Mouse (Mus musculus) mesoderm, embryonic 11.5 days (tissue): ENCODE results near the gene Pnkd.
"Not testable (repeated sequence)": the region's sequence is repeated elsewhere in the genome, so short reads cannot be mapped to it uniquely, and the experiment has no call there.

ENCODE experiments used
- DNase-seq: peaks from one replicate; pipeline ENCODE4 v3.0.0-alpha.2; 2012; ENCODE audit warnings: low read depth, low spot score

Pnkd gene

DNA sequence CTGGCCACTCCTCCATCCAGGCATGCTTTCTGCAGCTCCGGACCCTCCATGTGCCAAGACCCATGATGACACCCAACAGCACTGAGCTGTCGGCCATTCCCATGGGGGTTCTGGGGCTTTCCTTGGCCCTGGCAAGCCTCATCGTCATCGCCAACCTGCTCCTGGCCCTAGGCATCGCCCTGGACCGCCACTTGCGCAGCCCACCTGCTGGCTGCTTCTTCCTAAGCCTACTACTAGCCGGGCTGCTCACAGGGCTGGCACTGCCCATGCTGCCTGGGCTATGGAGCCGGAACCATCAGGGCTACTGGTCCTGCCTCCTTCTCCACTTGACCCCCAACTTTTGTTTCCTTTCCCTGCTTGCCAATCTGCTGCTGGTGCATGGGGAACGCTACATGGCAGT, 6.2 kb upstream of the Pnkd start, which contains the start of gene Gpbar1:
Gene Gpbar1, plus strand, starts transcription at position 13 of the 400 bp plus-strand sequence.
- no peak for DNase-seq

DNA sequence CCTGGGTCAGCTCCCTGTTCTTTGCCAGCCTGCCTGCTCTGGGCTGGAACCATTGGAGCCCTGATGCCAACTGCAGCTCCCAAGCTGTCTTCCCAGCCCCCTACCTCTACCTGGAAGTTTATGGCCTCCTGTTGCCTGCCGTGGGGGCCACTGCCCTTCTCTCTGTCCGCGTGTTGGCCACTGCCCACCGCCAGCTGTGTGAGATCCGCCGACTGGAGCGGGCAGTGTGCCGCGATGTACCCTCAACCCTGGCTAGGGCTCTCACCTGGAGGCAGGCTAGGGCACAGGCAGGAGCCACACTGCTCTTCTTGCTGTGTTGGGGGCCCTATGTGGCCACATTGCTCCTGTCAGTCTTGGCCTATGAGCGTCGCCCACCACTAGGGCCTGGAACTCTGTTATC, 5.7 kb upstream of the Pnkd start:
- DNase-seq: no peak

DNA sequence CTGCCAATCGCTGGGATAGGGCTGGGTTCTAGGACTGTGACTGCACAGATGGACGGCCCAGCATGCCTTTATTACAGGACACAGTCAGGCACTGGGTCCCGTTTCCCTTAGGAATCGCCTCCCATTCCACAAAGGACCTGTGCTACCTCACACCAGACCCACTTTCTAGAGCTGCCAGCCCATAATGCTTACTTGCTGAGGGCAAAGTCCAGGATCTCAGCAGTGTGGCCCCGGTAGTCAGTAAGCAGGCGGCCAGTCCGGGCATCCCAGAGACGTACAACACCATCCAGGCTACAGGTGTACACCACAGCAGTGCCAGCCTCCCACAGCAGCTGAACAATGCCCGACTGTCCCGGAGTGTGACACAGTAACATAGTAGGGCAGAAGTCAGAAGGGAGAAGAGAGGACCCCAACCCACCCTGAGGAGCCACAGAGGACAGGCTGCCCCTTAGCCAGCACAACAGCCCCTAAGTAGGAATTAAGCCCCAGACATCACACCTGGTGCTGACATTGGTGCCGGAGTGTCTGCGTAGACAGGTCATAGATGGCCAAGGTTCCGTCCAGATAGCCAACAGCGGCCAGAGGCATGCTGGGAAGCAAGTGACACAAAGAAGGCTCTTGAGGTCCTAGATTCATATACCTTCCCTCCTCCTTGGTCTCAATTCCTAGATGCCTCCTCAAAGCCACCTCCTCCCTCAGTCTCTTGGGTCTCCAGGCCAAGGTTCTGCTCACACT, 4.0 kb upstream of the Pnkd start:
- no peak for DNase-seq

DNA sequence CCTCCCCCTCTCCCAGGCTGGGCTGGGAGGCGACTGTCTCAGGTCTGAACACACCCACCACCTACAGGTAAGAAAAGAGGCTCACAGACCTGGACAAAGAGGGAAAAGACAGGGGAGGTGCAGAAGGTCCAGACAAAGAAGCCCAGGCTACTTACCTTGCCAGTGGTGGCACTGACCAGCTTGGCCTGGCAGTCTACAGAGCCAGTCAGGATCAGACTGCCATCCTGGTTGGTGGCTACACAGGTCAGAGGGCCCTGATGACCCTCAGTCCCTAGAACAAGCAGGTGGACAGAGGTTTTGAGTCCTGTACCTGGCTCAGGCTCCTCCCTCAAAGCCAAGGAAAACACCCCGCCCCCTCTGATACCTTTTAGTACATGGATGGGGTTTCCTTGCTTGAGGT, 3.4 kb upstream of the Pnkd start:
- no peak for DNase-seq

DNA sequence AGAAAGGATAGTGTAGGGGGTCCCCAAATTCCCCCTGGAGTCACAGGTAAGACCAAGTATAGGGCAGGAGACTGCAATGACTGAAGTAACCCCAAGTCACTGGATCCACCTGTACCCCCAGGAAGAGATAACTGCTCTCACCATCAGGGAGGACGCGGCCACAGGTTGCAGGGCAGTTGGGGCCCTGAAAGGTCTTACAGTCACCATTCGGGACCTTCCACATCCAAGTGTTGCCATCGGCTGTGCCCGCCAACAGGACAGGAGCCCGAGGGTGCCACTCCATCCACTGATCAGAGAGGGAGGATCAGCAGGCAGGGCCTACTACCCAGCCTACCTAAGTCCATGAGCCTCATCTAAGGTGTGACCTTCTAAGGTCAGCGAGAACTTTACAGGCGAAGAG, 2.8 kb upstream of the Pnkd start:
- DNase-seq: no peak

DNA sequence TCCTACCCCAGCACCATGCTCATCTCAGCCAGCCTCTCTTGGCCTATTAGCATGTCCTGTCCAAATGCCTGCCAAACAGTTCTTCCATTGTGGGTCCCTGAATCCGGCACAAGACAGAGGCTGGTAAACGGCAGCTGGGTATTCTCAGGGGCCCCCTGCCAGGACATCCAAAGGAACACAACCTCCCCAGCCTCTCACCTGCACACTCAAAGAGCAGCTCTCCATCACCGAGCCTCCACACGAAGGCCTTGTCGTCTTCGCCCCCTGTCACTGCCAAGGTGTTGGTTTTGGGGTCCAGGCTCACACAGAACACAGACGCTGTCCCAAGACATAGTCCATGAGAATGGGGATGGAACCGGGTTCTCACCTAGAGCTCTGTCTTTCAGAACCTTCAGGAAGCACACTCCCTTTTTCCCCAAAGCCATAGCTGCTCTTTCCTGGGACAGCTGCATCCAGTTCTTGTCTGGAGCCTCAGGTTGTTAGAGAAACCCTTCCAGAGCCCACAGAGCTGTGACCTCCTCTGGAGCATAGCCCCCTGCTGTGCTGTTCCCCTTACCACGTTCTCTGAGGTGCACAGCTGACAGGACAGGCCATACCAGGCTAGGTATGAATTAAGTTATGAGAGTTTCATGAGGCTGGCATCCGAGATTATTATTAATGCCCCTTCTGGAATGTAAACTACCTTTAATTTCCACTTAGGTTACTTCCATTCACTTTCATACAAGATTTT, 1.7 kb upstream of the Pnkd start:
- DNase-seq: no peak

DNA sequence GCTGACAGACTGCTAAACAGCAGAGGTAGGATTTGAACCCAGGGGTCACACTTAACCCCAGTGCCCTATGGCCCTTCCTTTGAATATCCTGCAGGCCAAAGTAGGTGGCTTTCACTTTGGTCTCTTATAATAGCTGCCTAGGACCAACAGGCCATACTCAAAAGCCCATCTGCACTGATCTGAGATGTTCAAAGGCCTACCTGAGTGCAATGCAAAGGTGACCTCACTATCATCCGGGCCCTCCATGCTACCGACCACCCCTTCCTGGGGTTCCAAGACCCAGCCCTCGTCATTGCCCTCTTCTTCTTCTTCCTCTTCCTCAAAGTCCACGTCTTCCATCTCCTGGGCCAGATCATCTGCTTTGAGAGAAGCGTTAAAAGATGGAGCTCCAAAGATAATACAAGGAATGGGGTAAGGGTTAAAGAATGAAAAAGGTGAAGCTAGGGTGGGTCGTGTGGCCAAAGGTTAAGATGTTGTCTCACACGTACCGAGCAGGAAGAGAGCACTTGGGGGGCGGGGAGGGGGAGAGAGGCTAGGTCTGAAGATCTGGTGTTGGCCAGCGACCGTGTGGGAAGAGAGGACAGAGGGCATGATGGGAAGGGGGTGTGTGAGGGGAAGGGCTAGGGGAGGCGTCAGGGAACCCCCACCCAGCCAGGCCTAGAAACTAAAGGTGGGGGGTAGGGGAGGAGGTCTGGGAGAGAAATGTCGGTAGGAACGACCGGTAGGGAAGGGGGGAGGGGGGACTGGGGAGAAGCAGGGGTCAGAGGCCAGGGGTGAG, 855 bp upstream of the Pnkd start:
- peak; percentile 53 for DNase-seq

DNA sequence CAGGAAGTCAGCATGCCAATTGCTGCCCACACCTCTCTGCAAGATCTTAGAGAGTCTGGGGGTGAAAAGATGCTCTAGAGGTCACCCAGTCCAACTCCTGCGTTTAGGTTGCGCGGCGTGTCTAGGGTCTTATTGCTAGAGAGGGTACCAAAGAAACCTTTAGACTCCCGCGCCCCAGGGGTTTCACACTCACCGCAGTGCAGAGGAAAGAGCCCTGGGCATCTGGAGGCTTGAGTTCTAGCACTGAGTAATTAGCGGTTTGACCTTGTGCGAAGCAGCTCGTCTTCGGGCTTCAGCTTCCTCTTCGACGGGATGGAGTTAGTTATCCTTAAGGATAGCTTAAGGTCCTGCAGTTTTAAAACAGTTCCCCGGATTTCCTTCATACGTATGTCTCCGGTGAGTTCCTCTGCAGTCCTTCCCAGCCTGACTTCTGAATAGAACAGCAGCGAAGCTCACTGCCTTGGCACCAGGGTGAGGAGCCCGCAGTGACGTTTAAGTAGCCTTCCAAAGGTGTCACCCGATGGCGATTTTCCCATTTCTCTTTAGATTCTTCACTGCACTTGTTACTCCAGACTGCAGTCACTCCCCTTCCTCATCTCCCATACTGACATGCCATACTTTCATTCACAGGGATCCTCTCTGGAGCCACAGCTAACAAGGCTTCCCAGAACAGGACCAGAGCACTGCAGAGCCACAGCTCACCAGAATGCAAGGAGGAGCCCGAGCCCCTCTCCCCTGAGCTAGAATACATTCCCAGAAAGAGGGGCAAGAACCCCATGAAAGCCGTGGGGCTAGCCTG, 681 bp downstream of the Pnkd start:
- no peak for DNase-seq

DNA sequence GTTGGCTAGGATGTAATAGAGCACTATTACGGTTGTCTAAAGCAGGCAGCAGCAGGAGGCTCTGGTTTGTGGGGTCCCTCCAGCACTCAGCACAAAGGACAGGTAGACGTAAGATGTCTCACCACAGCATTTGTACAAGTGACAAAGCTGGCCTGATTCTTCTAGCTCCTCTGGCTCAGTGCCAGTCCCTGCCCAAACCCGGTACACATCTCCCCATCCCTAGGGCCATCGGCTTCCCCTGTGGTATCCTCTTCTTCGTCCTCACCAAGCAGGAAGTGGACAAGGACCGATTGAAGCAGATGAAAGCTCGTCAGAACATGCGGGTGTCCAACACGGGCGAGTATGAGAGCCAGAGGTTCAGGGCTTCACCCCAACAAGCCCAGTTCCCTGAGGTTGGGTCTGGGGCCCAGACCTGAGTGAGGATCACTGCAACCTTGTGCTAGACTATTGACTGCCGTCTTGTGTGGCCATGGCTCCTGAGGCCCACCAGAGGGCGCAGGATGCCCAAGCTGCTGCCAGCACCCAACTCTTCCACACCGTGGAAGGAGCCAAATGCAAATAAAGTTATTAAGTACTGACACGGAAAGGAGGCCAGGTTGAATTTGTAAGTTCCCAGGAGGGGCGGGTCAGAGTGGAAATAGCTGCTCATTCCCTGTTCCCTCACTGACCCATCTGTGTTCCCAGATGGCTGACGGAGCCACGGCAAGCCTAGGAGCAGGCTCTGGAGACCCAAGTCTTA, 2.3 kb downstream of the Pnkd start:
- not testable (repeated sequence) for DNase-seq

DNA sequence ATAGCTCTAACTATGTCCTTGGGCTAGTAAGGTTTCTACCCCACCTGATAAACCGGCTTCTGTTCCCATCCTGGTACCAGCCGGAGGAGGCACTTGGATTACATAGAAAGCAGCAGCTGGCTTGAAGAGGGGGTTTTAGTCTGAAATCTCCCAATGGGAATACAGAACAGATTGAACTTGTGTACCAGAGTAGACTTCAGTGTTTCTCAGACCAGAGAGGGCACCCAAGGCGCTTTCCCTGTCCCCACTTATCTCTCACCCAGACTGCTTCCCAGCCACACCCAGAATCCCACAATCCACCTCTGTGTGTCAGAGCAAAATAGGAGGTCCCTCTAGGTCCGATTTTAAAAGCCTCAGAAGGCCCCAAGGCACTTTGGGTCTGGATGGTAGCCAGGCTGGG, 3.6 kb downstream of the Pnkd start:
- no peak for DNase-seq

DNA sequence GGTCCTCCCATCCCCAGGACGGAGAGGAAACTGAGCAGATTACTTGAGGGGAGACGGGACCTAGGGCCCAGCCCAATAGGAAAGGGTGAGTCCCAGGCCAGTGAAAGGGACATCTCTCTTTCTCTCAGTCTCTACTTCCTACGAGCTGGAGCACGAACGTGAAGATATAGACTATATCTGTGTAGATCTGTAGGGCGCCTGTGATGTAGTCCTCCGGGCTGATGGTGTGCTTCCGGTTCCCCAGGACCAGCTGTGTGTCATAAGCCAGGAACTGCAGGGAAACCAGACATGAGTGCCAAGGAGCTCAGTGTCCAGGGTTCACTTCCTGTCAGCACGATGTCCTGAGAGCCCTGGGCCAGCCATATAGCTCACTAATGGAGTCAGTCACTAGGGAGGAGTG, 4.5 kb downstream of the Pnkd start:
- no peak for DNase-seq

DNA sequence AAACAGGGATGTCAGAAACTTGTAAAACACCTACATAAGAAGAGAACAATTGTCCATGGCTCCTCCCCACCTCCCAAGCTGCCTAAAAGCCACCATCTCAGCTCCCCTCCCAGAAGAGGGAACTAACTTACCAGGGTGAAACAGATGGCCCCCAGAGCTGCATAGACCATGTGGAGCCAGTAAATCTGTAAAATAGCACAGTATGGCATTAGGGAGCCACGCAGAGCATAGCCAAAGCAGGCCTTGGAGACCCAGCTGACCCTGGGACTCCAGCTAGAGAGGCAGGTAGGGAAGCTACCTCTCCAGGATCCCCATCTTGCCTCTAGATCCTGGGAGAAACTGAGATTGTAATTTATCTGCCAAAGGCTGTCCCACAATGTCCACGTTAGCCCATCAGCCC, 5.0 kb downstream of the Pnkd start:
- no peak for DNase-seq

DNA sequence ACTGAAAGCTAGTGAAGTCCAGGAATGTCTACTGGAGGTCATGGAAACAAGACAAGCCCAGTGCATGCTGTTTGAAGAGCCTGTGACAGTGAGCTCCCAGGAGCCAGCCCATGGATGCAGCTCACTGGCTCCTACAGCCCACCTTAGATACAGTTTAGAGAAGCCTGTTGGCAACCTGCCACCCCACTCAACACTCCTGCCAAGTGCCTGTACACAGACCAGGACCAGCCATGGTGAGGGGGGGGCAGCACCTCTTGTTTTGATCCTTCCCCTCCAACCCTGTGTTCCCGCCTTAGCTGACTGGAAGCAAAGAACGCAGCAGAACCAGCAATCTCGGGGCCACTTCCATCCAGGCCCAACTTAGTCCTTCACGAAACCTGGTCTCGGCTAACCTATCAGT, 5.4 kb downstream of the Pnkd start:
- no peak for DNase-seq

DNA sequence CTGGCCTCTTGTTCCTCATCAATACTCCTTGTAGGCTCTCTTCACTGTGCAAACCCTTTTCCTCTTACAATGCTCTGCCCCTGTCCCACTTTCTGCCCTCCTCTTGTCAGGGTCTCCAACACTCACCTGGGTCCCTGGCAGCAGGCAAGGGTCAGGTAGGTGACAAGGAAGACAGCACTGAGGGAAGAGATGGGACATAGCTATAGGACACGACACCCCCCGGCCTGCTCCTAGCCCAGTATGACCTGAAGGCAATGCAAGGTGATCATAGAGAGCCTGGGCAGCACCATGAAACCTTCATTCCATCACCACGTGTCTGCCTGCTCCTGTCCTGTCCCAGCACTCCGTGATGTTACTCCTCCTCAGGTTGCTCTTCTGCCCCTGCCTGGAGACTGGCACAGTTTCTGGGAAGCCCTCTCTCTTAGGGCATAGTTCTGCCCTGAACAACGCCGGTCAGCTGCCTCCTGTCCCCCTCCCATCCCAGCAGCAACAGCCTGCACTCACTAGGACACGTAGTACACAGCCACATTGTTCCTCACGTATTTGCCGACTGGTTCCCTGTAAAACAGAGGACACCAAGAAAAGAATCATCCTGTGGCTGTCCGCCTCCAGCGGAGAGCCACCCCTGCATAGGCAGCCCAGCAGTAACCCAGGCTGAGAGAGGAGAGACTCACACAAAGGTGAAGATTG, 7.7 kb downstream of the Pnkd start:
- DNase-seq: no peak

DNA sequence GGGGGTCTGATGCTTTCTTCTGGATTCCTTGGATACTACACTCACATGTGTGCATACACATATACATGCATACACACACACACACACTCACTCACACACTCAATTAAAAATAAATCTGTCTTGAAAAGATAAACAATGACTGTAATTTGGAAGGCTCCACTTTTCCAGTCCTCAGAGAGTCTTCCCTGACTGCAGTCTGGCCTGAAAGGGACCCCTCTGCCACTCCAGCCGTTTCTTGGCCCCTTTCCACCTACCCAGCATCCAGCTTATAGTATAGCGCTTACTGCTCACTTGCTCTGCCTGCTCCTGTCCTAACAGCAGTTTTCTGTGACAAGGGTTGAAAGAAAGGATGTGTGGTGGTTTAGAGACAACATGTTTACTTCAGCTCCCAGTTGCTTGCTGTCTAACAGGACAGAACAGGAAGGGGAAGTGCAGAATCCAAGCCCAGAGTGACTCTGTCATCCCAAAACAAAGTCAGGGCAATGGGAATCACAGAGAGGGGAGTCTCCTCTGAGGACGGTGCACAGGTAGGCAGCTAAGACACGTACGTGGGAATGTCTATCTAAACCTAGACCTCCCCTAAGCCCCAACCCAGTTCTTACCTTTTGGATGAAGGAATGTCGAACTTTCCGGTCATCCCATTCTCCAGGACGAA, 8.7 kb downstream of the Pnkd start:
- no peak for DNase-seq

DNA sequence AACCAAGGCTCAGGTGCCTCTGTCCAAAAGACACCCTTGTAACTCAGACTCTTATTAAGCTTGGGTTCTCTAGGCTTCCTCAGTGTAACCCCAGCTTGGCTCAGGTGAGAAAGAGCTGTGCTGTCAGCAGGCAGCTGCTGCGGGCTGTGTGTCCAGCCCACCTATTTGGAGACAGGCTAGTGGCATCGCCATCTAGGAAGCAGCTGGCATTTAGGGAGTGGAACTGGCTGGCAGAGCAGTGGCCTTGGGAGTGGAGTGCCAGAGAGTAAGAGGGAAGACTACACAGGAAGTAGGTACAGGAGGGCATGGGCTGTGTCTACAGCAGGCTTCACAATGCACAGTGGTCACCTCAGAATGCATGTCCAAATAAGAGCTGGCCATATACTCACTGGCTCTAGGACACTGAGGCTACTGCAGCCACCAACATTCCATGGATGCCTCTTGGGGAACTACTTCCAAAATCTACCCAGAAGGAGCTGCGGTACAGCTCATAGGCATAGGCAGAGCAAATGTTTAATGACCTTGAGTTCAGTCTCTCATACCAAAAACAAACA, 9.4 kb downstream of the Pnkd start:
- no peak for DNase-seq

DNA sequence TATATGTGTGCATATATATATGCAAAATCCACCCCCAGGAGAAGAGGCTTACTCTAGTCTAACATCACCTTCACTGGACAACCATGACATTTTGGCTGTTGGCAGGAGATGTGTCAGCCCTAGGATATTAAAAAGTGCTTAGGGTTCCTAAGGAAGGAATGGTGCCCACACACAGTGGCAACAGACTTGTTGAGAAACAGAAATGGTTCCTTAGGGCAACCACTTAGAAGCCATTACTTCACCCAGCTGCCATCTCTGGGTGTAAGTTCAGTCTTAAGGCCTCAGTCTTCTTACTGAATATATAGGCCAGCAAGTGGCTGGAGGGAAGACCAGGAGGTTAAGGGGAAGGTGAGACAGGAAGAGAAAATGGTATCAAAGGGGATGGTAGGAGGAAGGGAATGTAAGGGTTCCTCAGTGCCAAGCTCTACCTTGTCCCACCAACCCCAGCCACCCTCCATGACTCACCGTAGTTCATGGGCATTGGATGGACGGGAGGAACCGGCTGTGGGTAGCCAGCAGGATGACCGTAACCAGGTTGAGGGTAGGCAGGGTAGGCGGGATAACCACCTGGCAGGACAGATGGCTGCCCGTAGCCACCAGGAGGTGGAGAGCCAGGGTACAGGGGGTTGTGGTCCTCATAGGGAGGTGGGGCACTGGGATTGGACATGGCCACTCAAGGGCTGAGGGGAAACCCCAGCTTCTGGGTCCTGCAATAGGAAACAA, 10.2 kb downstream of the Pnkd start:
- no peak for DNase-seq

DNA sequence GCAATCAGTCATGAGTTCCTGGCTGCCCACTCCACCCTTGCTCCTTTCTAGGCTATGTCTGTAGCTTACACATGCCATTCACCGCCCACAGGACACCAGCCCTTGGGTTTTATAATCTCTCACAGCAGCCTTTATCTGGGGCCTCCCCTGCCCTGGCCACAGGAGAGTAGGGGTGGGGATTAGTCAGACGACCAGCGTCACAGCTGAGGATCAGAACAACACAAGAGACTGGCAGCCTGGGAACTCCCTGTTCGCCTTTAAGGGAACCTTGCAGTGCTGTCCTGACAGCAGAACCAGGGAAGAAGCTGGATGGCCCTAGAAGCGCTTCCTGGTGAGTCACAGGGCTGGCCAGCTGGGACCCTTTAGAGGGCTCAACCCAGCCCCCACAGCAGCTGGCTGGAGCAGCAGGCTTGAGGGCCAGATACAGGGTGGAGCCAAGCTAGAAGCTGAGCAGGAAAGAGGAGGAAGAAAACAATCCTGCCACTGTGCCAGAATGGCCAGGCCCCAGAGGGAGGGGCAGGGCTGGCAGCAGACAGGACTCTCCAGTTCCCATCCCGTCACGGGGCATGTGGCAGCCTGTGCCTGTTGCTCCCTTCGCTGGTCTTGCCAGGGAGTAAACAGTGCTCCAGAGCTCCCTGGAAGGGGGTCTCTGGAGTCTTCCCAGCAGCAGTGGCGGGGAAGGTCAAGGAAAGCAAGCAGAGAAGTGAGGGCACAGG, 10.9 kb downstream of the Pnkd start:
- DNase-seq: peak; percentile 66
